ENCODE assay signal across 9 mouse cellular contexts in the genomic region with DNA sequence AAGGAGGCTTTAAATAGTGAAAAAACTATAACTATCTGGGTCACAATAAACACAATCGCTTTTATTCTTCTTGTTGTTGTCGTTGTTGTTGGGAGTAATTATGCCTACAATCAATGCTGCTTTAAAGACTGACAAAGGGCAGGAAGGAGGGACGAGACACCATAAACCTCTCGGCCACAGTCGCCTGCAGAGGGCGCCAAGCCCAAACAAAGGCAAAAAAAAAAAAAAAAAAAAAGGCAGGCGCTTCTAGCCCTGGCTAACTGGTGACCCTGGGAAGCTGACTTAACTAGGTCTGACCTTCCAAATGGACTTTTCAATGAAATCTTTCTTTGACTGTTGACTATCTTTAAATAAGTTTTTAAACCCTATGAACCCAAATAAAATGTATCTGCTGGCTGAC.
DNase-seq lines count a peak whose midpoint lies in the region; ATAC-seq and TF ChIP-seq lines count a peak whose summit lies in the region.
"Had no signal": no experiment of that assay in that cellular context is flagged by ENCODE, and none has a peak within 500 bp of the region (broad histone marks: within the 10 kb centered on the region; RNA-seq: fewer than 3 reads in every experiment).

No protein-coding gene starts in this region.

- no peak for TF ChIP-seq EP300 in CH12.LX (IDR thresholded peaks at IDR 0.05; ENCODE audit: low read length)

- peak; percentile 51 for DNase-seq in kidney, adult 18-20 months
- DNase-seq in A20 (ENCODE audit: low read depth, low spot score) (peak; percentile 68), CH12.LX (ENCODE audit: extremely low read depth) (peak; percentile 40)
- DNase-seq in c-Kit-positive CD71-positive TER-119-positive erythroid progenitor cells, embryonic 14.5 days (ENCODE audit: low spot score), result peak; percentile 56
- peak; percentile 36 to 38 for DNase-seq in lung, postnatal 4 days
- DNase-seq in frontal cortex, postnatal 36 days (ENCODE audit: low spot score in 2 of 2), result no peak

- in situ Hi-C loops in CH12.LX (cut with MboI; ENCODE audit: low pct_ligation_motif_present, low pct_unique_long_range_greater_than_20kb, low sequenced_read_pairs), result loop anchor here (25.0 kb wide), 3 partner anchors 254 to 504 kb away; partner anchors contain the start of gene Sass6

- H3K9me3 ChIP-seq in kidney, embryonic 16.5 days (ENCODE audit: low read length), result no peaks in the 10 kb centered on the region
- H3K9me3 ChIP-seq in CH12.LX (replicated peaks; ENCODE audit: low read length), result no peaks in the 10 kb centered on the region
- H3K9me3 ChIP-seq: liver, embryonic 15.5 days had no signal

- peak; percentile 28 to 77; a peak in 2 of 4 replicates for TF ChIP-seq CTCF in CH12.LX (conservative IDR thresholded peaks at IDR 0.05 in 1 of 2, IDR thresholded peaks at IDR 0.05 in 1 of 2; ENCODE audit: low read depth in 2 of 2, low read length in 2 of 2)

- ATAC-seq in kidney, embryonic 16.5 days (ENCODE audit: low FRiP score, low TSS enrichment), result no peak
- ATAC-seq in inflammation-experienced regulatory T-cells, adult 6 months, result no peak

- no peak for TF ChIP-seq POLR2A in CH12.LX (IDR thresholded peaks at IDR 0.05; ENCODE audit: low read depth, low read length)

- H3K4me2 ChIP-seq in kidney, embryonic 16.5 days (replicated peaks; ENCODE audit: low read depth, low read length), result no peak overlapping the region
- no peak overlapping the region for H3K4me2 ChIP-seq in CH12.LX (ENCODE audit: insufficient read depth, low read depth, poor library complexity, severe bottlenecking)
- H3K4me2 ChIP-seq: liver, embryonic 15.5 days had no signal

- dilution Hi-C loops in CH12.LX (cut with MboI; ENCODE audit: extremely low pct_ligation_motif_present, extremely low pct_unique_long_range_greater_than_20kb, low sequenced_read_pairs), result no loop called here

- H3K4me3 ChIP-seq in kidney, embryonic 16.5 days (ENCODE audit: low read length), result no peak overlapping the region
- no peak overlapping the region for H3K4me3 ChIP-seq in CH12.LX (replicated peaks in 1 of 3; ENCODE audit: low read depth in 2 of 3, low read length in 2 of 3, poor library complexity in 1 of 3)
- H3K4me3 ChIP-seq: liver, embryonic 15.5 days had no signal

- 8% methylated on average over 7 of the region's 7 CpGs for WGBS in kidney, embryonic 16.5 days

- no peak overlapping the region for H3K9ac ChIP-seq in kidney, embryonic 16.5 days (replicated peaks; ENCODE audit: low read length)
- no peak overlapping the region for H3K9ac ChIP-seq in CH12.LX (ENCODE audit: insufficient read depth, low read depth)
- H3K9ac ChIP-seq: liver, embryonic 15.5 days had no signal

- 0 out of 2 replicates have a peak, but pooled peaks cover 6% of the 10 kb centered on the region for H3K36me3 ChIP-seq in kidney, embryonic 16.5 days (ENCODE audit: insufficient read depth, low read length)
- H3K36me3 ChIP-seq in CH12.LX (replicated peaks in 1 of 2; ENCODE audit: control insufficient read depth in 1 of 2, insufficient read depth in 1 of 2, low read length in 1 of 2), result peaks cover 12 to 45% of the 10 kb centered on the region in 2 experiments
- H3K36me3 ChIP-seq: liver, embryonic 15.5 days had no signal

- H3K4me1 ChIP-seq in kidney, embryonic 16.5 days (ENCODE audit: insufficient read depth, low read length), result no peaks in the 10 kb centered on the region
- peaks cover 0 to 14% of the 10 kb centered on the region in 2 experiments; a peak in 2 of 4 replicates for H3K4me1 ChIP-seq in CH12.LX (ENCODE audit: control insufficient read depth in 1 of 2, insufficient read depth in 2 of 2)
- H3K4me1 ChIP-seq: liver, embryonic 15.5 days had no signal

- TF ChIP-seq RAD21 in CH12.LX (IDR thresholded peaks at IDR 0.05; ENCODE audit: low read depth, low read length), result peak; percentile 65

- H3K27me3 ChIP-seq in kidney, embryonic 16.5 days (ENCODE audit: insufficient read depth, low read length), result no peaks in the 10 kb centered on the region
- no peaks in the 10 kb centered on the region for H3K27me3 ChIP-seq in CH12.LX (replicated peaks)
- H3K27me3 ChIP-seq: liver, embryonic 15.5 days had no signal

- H3K79me2 ChIP-seq in CH12.LX (replicated peaks; ENCODE audit: control insufficient read depth, extremely low read depth, insufficient read depth, poor library complexity, severe bottlenecking), result no peaks in the 10 kb centered on the region

- no peak overlapping the region for H3K27ac ChIP-seq in kidney, embryonic 16.5 days (ENCODE audit: low read length)
- no peak overlapping the region for H3K27ac ChIP-seq in CH12.LX (ENCODE audit: insufficient read depth, low read depth)
- H3K27ac ChIP-seq: liver, embryonic 15.5 days had no signal

TF ChIP-seq in CH12.LX, 34 proteins besides CTCF, POLR2A, EP300 and RAD21:
- TF ChIP-seq JUN (IDR thresholded peaks at IDR 0.05; ENCODE audit: insufficient read depth, low read depth, low read length), result no peak
- no peak for TF ChIP-seq PAX5 (IDR thresholded peaks at IDR 0.05; ENCODE audit: low read length)
- TF ChIP-seq SMC3 (IDR thresholded peaks at IDR 0.05; ENCODE audit: low read depth, low read length), result peak; percentile 47
- peak; percentile 100 for TF ChIP-seq ZNF384 (IDR thresholded peaks at IDR 0.05; ENCODE audit: low read depth, low read length)

Comparison
In these comparisons a context has a peak if more than half of its experiments do, and no peak if none do; other contexts are left out.
1. DNase-seq: peak in kidney, adult 18-20 months (single experiment), A20 (single experiment), CH12.LX (single experiment), c-Kit-positive CD71-positive TER-119-positive erythroid progenitor cells, embryonic 14.5 days (single experiment) and lung, postnatal 4 days (2 of 2); none in frontal cortex, postnatal 36 days (0 of 2).